Mouse (Mus musculus): Measurements from ENCODE around the gene Lamb3.

Lamb3 gene

DNA sequence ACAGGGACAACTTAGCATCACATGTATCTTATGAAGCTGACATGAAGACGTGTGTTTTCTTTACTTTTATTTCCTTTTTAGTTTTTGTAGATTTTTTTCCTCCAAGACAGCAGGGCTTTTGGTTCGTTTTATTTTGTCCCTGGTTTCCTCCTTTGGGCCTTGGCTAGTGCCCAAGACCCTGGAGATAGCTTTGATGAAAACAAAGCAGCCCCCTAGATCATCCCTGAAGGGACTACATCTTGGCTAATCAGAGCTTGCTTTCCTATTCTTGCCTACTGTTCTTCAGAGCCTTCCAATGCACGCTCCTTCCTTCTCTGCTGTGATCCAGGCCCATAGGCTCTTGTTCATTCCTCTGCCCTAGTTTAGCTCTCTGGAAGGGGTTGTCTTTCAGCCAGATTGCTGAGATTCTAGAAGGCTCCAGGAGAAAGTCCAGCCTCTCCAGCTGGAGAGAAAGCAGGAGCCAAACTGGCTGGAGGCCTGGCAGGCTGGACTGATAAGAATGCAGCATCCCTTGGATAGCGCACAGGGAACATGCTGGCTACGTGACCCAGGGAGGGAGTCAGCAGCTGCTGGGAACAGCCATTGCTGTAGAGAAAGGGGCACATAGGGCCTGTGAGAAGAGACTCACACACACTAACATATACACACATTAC, 108.3 kb downstream of the Lamb3 start:
- no peak for DNase-seq (ENCODE audit: low read depth)

DNA sequence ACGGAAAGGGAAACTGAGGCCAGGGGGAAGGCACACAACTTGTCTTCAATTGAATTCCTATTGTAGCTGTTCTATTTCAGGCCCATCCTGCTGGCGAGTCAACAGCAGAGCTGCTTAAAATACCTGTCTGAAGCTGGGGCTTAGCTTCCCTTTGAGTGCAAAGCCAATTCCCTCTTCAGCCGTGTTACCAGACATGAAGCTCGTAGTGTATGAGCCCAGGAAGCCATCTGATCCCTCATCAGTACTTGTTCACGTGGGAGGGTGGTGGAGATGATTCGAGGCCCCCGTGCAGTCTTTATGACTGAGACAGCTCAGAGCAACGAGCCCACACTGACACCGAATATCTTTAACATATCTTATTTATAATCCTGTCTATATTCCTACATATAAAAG, 108.9 kb downstream of the Lamb3 start:
- DNase-seq (ENCODE audit: low read depth): no peak

DNA sequence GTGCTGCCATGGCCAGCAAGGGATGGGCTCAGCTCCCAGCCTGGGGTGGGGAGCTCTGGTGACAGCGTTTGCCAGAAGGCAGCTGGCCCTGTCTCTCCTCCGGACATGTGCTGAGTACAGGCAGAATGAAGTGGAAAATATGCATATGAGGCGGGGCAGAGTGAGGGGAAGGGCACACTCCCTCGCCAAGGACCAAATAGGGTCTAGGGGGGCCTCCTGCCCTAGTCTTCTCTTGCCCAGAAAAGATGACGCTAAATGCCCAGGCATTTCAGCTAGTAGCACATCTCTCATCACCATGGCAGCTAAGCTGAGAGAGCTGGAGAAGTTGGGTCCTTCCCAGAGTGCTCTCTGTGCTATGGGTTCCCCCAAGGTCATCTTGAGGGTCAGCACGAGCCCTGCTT, 109.7 kb downstream of the Lamb3 start:
- DNase-seq (ENCODE audit: low read depth): no peak

DNA sequence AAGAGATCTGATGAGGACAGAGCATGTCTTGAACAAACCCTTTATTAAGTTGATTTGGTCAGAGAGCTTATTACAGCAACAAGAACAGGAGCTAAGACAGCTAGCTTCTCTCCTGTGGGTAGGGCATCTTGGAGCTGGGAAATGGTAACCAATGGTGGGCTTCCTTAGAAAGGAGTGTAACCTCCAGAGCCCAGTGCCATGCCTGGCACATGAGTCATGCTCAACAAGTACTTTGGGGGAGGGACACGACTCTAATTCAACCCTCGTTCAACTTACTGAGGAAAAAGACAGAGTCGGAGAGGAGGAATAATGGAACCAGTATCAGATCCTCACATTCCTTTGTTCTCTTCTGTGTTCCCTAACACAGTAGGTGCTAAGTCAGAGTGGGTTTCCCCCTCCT, 112.2 kb downstream of the Lamb3 start:
- no peak for DNase-seq (ENCODE audit: low read depth)

DNA sequence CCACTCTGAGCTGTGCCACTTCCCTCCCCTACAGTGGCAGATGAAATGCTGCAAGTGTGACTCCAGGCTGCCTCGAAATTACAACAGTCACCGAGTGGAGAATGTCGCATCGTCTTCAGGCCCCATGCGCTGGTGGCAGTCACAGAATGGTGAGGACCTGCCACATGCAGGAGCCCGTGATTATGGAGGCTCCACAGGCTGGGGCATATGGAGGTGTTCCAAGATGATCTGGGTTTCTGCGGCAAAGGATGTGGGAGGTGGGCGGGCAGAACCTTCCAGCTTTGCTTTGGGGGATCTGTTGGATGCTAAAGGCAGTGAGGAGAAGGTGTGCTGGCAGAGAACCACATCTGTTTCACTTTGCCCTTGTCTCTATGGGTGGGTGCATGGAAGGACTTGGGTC, 112.9 kb downstream of the Lamb3 start:
- no peak for DNase-seq (ENCODE audit: low read depth)

DNA sequence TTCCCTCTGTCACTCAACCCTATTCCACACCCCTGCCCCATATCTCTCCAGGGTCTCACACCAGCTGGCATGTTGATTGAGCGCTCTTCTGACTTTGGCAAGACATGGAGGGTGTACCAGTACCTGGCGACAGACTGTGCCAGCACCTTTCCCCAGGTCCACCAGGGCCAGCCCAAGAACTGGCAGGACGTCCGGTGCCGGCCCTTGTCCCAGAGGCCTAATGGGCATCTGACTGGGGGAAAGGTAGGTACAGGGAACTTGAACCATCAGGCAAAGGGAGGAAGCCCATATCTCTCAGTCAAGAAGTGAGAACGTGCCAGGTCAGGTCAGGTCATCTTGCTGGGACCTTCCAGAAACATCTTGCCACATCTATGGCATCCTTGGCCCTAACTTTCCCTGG, 116.2 kb downstream of the Lamb3 start:
- DNase-seq (ENCODE audit: low read depth): no peak

DNA sequence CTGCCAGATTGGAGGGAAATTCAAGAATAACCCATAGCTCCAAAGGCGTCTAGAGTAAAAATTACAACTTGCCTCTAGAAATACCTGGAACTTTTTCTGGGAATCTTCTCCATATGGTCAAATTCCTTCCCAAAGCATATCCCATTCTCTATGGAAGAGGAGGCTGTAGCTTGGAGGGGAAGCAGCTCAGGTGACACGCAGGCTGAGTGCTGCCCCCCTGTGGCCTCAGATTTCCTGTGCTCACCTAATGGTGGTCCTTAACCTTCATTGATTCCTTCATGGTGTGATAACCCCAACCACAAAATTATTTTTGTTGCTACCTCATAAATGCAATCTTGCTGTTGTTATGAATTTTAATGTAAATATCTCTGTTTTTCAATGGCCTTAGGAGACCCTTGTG, 116.7 kb downstream of the Lamb3 start:
- DNase-seq (ENCODE audit: low read depth): peak; percentile 71

DNA sequence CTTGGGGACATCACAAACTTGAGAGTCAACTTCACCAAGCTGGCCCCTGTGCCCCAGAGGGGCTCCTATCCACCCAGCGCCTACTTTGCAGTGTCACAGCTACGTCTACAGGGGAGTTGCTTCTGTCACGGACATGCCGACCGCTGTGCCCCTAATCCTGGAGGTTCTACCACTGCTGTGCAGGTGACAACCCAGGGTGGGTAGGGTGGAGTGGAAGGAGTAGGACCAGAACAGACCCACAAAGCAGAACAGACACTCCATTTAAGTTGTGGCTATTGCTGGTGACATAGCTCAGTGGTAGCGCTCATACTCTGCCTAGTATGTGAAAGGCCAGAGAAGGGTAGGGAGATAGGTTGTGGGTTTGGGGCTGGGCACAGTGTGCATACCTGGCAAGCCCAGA, 118.4 kb downstream of the Lamb3 start:
- no peak for DNase-seq (ENCODE audit: low read depth)

DNA sequence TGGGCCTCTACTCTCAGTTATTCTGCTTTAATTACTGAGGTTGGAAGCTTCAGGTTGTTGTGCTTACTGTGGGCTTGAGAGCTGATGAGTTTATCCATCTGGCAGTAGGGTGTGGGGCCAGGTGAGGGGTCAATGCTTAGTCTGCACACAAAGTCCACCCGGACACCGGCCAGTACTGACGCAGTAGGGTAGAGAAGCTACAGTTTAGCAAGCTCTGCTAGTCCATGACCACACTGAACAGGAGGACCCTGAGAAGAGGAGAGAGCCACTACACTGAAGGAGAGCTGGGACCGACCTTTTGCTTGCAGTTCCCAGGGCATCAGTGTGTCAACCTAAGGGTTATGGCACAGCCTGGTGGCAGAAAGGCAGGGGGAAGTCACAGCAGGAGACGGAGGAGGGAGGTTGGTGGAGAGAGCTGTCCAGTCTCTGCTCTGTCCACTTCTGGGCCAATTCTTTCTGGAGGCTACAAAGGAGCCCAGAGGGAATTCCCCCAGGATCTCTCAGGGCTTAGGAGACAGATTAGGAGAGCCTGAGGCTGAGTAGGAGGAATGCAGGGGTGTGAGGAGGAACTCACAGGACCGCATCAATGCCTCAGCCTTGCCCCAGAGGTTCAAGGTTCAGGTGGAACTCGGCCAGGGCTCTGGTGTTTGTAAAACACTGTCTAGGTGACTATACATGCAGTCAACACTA, 119.1 kb downstream of the Lamb3 start:
- DNase-seq (ENCODE audit: low read depth): no peak

DNA sequence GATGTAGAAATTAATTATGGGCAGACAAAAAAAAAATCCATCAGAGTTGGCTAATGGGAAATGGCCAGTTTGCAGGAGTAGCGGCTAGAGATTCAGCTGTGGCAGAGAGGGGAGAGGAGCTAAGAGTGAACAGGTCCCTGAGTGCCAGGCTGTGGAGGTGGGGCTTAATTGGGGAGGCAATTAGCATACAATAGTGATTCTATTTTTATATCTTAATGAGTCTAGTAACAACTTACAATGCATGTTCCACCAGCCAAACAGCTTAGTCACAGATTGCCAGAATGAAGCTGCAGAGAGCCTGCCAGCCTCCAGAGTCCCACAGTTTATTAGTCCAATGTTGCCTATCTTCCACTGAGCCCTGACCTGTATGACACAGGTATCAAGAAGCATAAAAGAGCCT, 119.7 kb downstream of the Lamb3 start:
- DNase-seq (ENCODE audit: low read depth): no peak

DNA sequence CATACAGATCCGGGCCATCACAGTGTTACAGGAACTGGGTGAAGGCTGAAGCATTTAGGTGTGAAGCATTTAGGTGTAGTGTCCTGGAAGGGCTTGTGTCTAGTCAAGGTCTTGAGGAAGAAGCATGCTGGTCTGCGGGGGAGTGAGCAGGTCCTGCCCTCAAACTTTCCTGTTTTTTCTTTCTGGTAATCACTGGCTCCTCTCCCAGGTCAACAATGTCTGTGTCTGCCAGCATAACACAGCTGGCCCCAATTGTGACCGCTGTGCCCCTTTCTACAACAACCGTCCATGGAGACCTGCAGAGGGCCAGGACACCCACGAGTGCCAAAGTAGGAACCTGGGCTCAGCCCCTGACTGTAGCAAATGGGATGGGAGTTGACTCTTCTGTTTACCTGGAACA, 120.2 kb downstream of the Lamb3 start:
- no peak for DNase-seq (ENCODE audit: low read depth)

DNA sequence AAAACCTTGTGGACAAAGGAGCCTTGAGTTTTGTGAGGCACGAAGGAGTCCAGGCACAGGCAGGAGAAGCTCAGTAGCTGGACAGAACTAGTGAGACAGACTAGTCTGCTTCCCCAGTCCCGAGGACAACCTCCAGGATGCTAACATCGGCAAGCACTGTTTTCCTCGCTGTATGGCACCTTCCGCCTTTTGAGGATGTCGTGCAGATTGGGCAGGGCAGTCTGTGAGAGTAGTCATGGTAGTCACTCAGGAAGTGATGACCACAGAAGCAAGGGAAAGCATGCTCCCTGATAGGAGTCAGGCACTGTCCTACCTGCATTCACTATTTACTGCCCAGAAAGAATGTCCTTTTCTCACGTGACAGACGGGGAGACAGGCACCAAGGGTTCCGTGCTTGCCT, 122.1 kb downstream of the Lamb3 start:
- DNase-seq (ENCODE audit: low read depth): no peak

DNA sequence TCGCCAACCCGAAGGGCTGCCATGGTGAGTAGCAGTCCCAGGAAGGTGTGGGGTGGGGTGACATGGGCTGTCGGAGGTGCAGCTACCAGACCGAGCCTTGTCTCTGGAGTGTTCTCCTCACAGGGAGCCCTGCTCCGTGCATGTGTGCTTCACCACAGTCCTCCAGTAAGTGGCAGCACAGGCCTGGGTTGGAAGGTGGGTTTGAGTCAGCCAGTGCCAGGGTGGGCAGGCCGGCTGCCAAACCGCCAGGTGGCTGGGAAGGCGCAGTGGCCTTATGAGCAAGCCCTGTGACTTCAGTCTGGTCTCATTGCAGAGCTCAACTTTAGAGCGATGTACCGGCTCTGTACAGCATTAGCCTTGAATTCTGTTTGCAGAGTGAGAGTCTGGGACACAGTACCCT, 122.7 kb downstream of the Lamb3 start:
- DNase-seq (ENCODE audit: low read depth): peak; percentile 83

DNA sequence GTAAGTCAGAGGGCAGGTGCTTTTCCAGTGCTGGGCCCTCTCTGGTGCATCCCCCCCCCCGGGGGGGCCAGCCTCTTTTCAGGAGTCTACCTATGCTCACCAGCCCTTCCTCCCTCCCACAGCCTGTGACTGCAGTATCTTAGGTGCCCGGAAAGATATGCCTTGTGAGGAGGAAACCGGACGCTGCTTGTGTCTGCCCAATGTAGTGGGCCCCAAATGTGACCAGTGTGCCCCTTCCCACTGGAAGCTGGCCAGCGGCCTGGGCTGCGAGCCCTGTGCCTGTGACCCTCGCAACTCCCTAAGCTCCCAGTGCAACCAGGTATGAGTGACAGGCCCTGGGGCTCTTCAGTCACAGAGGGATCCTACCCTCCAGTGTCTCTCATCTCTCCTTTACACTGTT, 123.1 kb downstream of the Lamb3 start:
- no peak for DNase-seq (ENCODE audit: low read depth)

DNA sequence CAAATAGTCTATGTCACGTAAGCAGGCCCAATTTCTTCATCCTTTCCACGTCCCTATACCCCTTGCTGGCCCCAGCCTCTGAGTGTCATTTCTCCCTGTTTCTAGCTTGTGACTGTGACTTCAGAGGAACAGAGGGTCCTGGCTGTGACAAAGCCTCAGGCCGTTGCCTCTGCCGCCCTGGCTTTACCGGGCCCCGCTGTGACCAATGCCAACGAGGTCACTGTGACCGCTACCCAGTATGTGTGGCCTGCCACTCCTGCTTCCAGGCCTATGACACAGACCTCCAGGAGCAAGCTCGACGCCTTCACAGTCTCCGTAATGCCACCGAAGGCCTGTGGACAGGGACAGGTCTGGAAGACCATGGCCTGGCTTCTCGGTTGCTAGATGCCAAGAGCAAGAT, 124.5 kb downstream of the Lamb3 start:
- no peak for DNase-seq (ENCODE audit: low read depth)

DNA sequence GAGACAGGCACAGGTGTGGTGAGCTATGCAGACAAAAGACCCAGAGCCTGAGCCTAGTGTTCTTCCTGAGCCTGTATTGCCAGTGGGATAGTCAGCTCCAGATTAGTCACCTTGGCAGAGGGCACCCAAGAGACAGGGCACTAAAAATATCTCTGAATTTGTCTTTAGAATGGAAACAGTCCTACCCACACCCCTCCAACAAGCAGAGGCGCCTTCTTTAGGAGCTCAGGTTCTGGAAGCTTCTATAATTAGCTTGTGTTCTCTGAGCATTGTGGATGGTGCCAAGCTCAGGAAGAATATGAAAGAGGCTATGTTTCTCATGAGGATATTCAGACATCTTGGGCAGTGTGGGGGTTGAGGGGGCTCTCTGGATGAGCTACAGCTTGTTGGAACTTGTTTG, 125.2 kb downstream of the Lamb3 start:
- DNase-seq (ENCODE audit: low read depth): no peak

DNA sequence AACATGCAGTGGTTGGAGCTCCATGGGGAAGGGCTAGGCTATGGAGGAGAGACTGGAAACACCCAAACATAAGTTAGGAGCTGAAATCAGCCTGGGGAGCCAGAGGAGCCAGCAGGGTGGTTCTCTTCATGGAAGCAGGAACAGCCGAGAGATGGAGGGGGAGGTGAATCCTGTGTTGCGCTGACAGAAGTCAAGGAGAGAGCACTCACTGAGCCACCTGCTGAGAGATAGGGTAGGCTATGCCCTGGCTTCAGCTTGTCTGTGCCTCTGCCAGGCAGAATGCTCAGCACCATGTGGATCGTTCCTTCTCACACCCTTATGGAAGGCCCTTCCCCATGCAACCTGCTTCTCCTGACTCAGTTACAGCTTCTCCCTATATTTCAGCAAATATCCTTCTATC, 126.3 kb downstream of the Lamb3 start:
- DNase-seq (ENCODE audit: low read depth): no peak

DNA sequence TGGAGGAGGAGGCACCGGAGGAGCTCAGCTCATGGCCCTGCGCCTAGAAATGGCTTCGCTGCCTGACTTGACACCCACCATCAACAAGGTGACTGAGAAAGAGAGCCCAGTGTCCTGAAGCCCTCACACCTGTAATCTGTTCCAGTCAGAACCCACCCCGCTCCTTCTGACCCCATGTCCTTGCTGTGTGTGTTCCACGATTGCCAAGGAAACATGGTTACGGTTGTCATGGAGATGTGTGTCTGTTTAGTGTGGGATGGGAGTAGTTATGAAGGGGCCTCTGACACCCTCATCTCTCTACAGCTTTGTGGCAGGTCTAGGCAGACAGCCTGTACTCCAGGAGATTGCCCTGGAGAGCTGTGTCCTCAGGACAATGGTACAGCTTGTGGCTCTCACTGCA, 127.0 kb downstream of the Lamb3 start:
- DNase-seq (ENCODE audit: low read depth): no peak

DNA sequence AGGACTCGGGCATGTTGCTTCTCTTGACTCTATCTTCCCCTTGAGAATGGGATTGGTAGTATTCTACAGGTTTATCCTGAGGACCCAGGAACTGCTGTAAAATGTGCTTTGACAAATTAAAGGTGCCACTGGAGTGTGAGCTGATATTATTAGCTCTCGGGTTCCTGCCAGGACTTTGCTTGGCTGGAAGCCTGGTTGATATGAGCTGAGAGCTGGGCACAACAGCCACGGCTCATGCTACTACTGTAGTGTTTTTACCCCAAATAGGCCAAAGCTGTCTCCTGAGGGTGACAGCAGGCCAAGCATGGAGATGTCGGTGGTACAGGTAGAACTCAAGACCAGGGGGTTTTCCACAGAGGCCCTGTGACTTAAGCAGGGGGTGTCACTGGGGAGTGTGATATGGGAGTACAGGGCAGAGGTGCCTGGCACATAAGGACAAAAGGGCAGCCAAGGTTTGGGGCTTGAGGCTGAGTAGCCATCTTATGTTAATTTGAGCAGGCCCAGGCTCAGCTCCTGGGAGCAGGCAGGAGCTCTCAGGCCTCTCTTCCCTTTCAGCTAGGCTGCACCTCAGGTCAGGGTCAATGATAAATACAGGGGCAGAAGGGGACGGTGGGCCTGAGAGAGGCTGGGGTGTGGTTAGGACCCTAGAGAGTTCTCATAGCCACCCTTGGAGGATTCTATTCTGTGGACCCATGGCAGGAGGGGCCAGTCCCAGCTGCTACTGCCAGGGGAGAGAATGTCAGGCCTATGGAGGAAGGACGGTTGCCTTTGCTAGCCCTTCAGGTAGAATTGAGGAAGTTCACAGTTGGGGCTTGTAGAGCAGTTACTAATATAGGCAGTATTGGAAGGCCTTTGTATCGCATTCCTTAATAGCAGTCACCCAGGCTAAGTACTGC, 128.9 kb downstream of the Lamb3 start:
- DNase-seq (ENCODE audit: low read depth): no peak

DNA sequence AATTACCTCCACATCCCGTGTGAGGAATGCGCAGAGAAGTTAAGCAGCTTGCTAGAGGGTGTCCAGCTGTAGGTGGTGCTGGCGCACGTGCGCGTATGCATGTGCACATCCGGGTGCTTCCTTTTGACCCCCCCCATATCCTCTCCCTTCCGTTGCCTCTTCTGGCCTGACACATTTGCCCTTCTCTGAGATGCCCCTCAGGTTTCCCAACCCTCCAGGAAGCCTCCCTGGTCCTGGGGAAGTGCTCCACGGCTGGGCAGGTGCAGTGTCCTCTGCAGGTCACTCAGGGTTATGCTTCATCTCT, 129.5 kb downstream of the Lamb3 start:
- DNase-seq (ENCODE audit: low read depth): peak; percentile 71

DNA sequence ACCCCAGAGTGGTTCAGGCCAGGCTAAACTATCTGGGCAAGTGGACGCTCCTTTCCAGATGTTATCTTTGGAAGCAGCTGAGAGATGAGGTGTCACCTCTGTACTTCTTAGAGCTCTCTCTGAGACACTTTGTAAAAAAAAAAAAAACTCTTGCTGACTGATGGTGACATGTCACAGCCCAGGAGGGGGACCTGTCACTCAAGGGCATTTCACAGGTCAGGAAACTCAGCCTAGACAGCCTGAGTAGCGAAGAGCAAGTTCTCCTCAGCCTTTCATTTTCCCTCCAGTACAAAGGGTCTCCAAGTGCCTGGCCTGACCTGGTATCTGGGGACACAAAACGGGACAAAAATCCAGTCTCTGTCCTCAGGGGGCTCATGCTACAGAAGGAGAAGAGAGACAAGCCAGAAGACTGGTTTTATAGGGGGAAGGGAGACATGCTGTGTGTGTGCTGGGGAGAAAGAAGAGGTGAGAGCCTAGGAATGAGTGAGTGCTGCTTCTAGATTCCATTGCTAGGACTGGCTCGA, 130.3 kb downstream of the Lamb3 start:
- DNase-seq (ENCODE audit: low read depth): peak; percentile 44

DNA sequence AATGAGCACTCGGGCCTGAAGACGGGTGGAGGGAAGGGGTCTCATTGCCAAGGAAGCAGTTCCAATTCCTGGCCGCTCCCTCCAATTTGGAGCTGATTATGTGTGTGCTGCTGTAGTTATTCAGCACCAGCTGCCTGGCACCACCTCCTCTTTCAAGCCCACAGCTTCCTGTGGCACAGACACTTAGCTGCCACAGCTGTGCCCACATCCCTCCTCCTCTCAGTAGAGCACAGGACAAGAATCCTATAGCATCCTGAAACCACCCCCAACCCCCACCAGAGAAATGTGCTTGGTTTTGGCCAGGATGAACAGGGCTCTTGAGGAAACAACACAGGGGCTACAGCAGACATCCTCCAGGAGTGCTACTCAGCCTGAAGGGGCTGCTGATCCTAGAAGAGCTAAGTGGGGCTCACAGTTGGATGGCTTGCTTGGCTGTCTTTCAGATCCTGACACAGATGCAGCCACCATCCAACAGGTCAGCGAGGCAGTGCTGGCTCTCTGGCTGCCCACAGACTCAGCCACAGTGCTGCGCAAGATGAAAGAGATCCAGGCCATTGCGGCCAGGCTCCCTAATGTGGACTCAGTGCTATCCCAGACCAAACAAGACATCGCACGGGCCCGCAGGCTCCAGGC, 131.0 kb downstream of the Lamb3 start:
- peak; percentile 76 for DNase-seq (ENCODE audit: low read depth)
